Mouse (Mus musculus) WW6 (cell line): ENCODE data around the gene Bach2.
A peak's percentile ranks its signal among the peaks of the same experiment; 100 is the strongest.

Experiments used
- DNase-seq: peaks from one replicate; pipeline ENCODE4 v3.0.0-alpha.2; 2013; ENCODE audit warnings: low read depth, low spot score

Bach2 gene

GRCm38 (mm10) chr4:32238366-32238854 lies at the start of gene Bach2:
Gene Bach2 (plus strand): TSS chr4:32238804.
- peak; percentile 70 for DNase-seq

GRCm38 (mm10) chr4:32189416-32190036 lies 49.1 kb upstream of the Bach2 start:
- DNase-seq: no peak

- no peak for DNase-seq
Measured at GRCm38 (mm10) chr4:32190506-32190905, 48.1 kb upstream of the Bach2 start.

GRCm38 (mm10) chr4:32195945-32196921 lies 42.4 kb upstream of the Bach2 start:
- DNase-seq: peak; percentile 45

GRCm38 (mm10) chr4:32198031-32198430 lies 40.6 kb upstream of the Bach2 start:
- DNase-seq: no peak

GRCm38 (mm10) chr4:32198589-32198988 lies 40.0 kb upstream of the Bach2 start:
- DNase-seq: no peak

- no peak for DNase-seq
Measured at GRCm38 (mm10) chr4:32199156-32199555, 39.4 kb upstream of the Bach2 start.

- DNase-seq: no peak
Measured at GRCm38 (mm10) chr4:32201114-32201513, 37.5 kb upstream of the Bach2 start.

GRCm38 (mm10) chr4:32202362-32202761 lies 36.2 kb upstream of the Bach2 start:
- DNase-seq: no peak

- no peak for DNase-seq
Measured at GRCm38 (mm10) chr4:32204819-32205218, 33.8 kb upstream of the Bach2 start.

- DNase-seq: no peak
Measured at GRCm38 (mm10) chr4:32205825-32206224, 32.8 kb upstream of the Bach2 start.

- DNase-seq: no peak
Measured at GRCm38 (mm10) chr4:32209995-32210394, 28.6 kb upstream of the Bach2 start.

GRCm38 (mm10) chr4:32210424-32211184 lies 28.0 kb upstream of the Bach2 start:
- no peak for DNase-seq

GRCm38 (mm10) chr4:32212593-32212992 lies 26.0 kb upstream of the Bach2 start:
- no peak for DNase-seq

- no peak for DNase-seq
Measured at GRCm38 (mm10) chr4:32216466-32216865, 22.1 kb upstream of the Bach2 start.

- DNase-seq: no peak
Measured at GRCm38 (mm10) chr4:32217016-32217415, 21.6 kb upstream of the Bach2 start.

- no peak for DNase-seq
Measured at GRCm38 (mm10) chr4:32217593-32217992, 21.0 kb upstream of the Bach2 start.

GRCm38 (mm10) chr4:32218371-32218770 lies 20.2 kb upstream of the Bach2 start:
- DNase-seq: no peak

GRCm38 (mm10) chr4:32219428-32220128 lies 19.0 kb upstream of the Bach2 start:
- DNase-seq: no peak

GRCm38 (mm10) chr4:32220129-32220491 lies 18.5 kb upstream of the Bach2 start:
- no peak for DNase-seq

GRCm38 (mm10) chr4:32220961-32221360 lies 17.6 kb upstream of the Bach2 start:
- no peak for DNase-seq
